Mouse (Mus musculus): Measurements from ENCODE around the gene Zkscan2.

DNA sequence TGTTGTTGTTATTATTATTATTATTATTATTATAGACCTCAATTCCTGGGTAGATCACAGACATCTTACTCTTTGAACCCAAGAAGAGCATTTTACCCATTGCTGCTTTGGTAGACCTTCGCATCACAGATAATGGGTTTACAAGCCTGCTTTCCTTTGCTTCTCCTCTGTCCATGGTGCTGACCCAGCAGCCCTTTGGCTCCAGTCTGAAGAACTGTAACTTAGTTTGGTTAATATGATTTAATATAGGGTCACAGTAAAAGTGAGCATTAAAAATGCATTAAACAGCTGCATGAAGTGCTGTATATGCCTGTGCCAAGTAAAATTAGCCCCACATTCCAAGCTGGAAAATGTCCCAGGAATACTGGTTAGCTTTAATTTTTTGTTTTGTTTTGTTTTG lies 3.1 kb upstream of the Zkscan2 start:
- TF ChIP-seq CTCF (IDR thresholded peaks at IDR 0.05; ENCODE audit: control insufficient read depth, insufficient read depth, low read length) = no peak
- TF ChIP-seq POLR2A (IDR thresholded peaks at IDR 0.05; ENCODE audit: borderline replicate concordance, control insufficient read depth, low read depth, low read length) = no peak

Measured in bone marrow, adult 2 months (tissue).